8 mouse cellular contexts compared by ENCODE assay signal in the genomic region with DNA sequence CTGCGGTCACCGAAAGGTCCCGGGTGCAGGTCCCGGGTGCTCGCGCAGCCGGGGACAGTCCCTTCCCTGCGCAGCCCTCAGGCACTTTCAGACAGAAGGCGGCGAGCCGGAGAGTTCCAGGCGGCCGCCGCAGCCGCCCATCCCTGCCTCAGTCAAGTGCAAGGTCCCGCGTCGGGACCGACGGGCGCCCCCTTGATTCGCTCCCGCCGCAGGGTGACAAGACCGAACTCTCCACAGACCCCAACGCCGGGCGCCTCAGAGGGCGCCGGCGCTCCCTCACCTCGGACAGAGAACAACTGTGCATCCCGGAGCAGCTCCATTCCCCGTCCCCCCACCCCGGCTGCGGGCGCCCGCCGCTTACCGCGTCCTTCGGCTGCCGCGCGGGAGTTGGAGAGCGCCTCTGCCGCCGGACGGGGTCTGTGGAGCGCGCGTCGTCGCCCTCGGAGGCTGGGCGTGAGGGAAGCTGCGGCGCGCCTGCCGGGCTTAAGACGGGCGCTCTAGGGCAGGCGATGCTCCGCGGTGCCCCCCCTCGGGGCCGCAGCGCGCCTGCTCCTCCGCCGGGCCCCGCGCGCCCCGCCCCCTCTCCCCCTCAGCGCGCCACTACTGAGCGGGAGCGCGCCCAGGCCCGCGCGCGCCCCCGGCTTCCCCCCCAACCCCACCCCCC. TPM values are rescaled to one million over a fixed set of nuclear protein-coding genes. Genes with fewer than 3 reads are reported as not detected.
A peak's percentile ranks its signal among the peaks of the same experiment; 100 is the strongest.
DNase-seq lines count a peak whose midpoint lies in the region; ATAC-seq and TF ChIP-seq lines count a peak whose summit lies in the region.

A gene (minus strand): TSS at position 528 of the 664 bp plus-strand sequence.

- no peaks in the 10 kb centered on the region for H3K9me3 ChIP-seq in forebrain, embryonic 15.5 days

- ATAC-seq in forebrain, embryonic 15.5 days (replicated peaks) = peak; percentile 95
- ATAC-seq in megakaryocyte progenitor cell, adult 5-6 weeks (replicated peaks; ENCODE audit: poor library complexity) = peak; percentile 49

- H3K4me1 ChIP-seq in liver, adult 2 months (ENCODE audit: control insufficient read depth, insufficient read depth, low read length) = no peaks in the 10 kb centered on the region
- peaks cover 7% of the 10 kb centered on the region for H3K4me1 ChIP-seq in forebrain, embryonic 15.5 days

- TF ChIP-seq CTCF in liver, adult 2 months (IDR thresholded peaks at IDR 0.05; ENCODE audit: low read depth, low read length) = no peak

- peak within 1 kb of the TSS; percentile 87 for H3K4me2 ChIP-seq in forebrain, embryonic 15.5 days (replicated peaks)

- no peak for DNase-seq in liver, adult 2 months (ENCODE audit: extremely low read depth, low read depth, low spot score)
- DNase-seq in liver = no peak
- peak; percentile 3 to 11 for DNase-seq in cerebellum, postnatal 36 days
- DNase-seq in kidney, postnatal 36 days = peak; percentile 4 to 72
- DNase-seq in testis, postnatal 10 days (ENCODE audit: low spot score) = peak; percentile 50
- DNase-seq in natural killer cell, adult 2 months (ENCODE audit: low spot score in 2 of 2) = no peak

- no peak within 1 kb of the TSS for H3K27ac ChIP-seq in liver, adult 2 months (replicated peaks; ENCODE audit: insufficient read depth, low read depth, low read length)
- H3K27ac ChIP-seq in forebrain, embryonic 15.5 days (replicated peaks) = peak within 1 kb of the TSS; percentile 22; the same call in 1 of the 2 replicates

- peak within 1 kb of the TSS; percentile 23; the same call in 1 of the 2 replicates for H3K4me3 ChIP-seq in liver, adult 2 months (ENCODE audit: insufficient read depth, low read depth, low read length)
- peak within 1 kb of the TSS; percentile 69 for H3K4me3 ChIP-seq in forebrain, embryonic 15.5 days

- H3K79me2 ChIP-seq in liver, adult 2 months (ENCODE audit: control insufficient read depth, insufficient read depth, low read length) = no peaks in the 10 kb centered on the region

- no peaks in the 10 kb centered on the region for H3K36me3 ChIP-seq in liver, adult 2 months (ENCODE audit: control insufficient read depth, insufficient read depth, low read length)
- no peaks in the 10 kb centered on the region for H3K36me3 ChIP-seq in forebrain, embryonic 15.5 days

- no peak within 1 kb of the TSS for H3K9ac ChIP-seq in liver, adult 2 months (ENCODE audit: low read depth, low read length)
- peak within 1 kb of the TSS; percentile 50 for H3K9ac ChIP-seq in forebrain, embryonic 15.5 days (replicated peaks)

- 1% methylated on average over 63 of the region's 85 CpGs for WGBS in liver, adult 2 months
- WGBS in forebrain, embryonic 15.5 days = under 1% methylated on average over 73 of the region's 85 CpGs

- TF ChIP-seq POLR2A in liver, adult 2 months (IDR thresholded peaks at IDR 0.05; ENCODE audit: extremely low read depth, insufficient read depth, low read length) = no peak

- H3K27me3 ChIP-seq in liver, adult 2 months (ENCODE audit: control insufficient read depth, insufficient read depth, low read length) = peaks cover 7% of the 10 kb centered on the region; the same call in 1 of the 2 replicates
- H3K27me3 ChIP-seq in forebrain, embryonic 15.5 days = no peaks in the 10 kb centered on the region

RNA-seq across cellular contexts. Expression of the gene that starts here (rescaled TPM):
- total RNA-seq in liver, adult 2 months (2014; rRNA removed) = 0.20 and 0.37 TPM in 2 replicates
- polyA plus RNA-seq in liver, adult 2 months (2012; rRNA removed) = not detected in 2 replicates
- polyA plus RNA-seq in forebrain, embryonic 15.5 days (2015; fragmentation: Nextera tagmentation; extraction: Ambion mirVana) = 2.4 and 2.5 TPM in 2 replicates
- total RNA-seq in megakaryocyte progenitor cell, adult 5-6 weeks (2015) = 0.10 and 0.95 TPM in 2 replicates
- total RNA-seq in megakaryocyte progenitor cell, adult 5-6 weeks (2017) = 0.14 and 0.62 TPM in 2 replicates

Comparison
In these comparisons a context has a peak if more than half of its experiments do, and no peak if none do; other contexts are left out.
1. Peak in ATAC-seq in megakaryocyte progenitor cell, adult 5-6 weeks; RNA of the gene not detected or under 1 TPM.
2. DNase-seq: peak in cerebellum, postnatal 36 days (2 of 2), kidney, postnatal 36 days (2 of 2) and testis, postnatal 10 days (single experiment); none in liver, adult 2 months (single experiment), liver (single experiment) and natural killer cell, adult 2 months (0 of 2).